Mouse (Mus musculus): Measurements from ENCODE around the gene Cyp27a1. TPM values are rescaled to one million over a fixed set of nuclear protein-coding genes. Genes with fewer than 3 reads are reported as not detected.
A peak's percentile ranks its signal among the peaks of the same experiment; 100 is the strongest.

Cyp27a1 gene
- polyA plus RNA-seq, 1 experiment from 2014 or later, result 7.9 TPM

DNA sequence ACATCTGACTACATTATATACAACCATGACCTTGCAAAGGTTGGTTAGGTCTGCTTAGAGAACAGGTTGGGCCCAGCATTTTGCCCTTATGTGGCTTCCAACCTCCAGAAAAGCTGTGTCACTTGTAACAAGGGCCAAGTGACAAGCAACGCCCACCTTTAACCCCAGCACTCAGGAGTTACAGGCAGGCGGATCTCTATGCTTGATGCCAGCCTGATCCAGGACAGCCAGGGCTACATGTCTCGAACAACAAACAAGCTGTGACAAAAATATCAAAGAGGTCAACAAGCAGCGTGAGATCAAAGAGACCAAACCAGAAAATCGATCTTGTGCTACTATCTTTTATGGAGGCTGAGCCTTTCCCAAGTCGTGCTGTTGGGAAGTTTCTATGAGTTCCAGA, 8.3 kb downstream of the Cyp27a1 start:
- Histone ChIP-seq H3K4me3 (replicated peaks) (no peak overlapping the region), H3K27ac (no peak overlapping the region), H3K36me3 (no peaks in the 10 kb centered on the region), H3K4me2 (no peak overlapping the region), H3K27me3 (replicated peaks) (no peaks in the 10 kb centered on the region), H3K9ac (no peak overlapping the region), H3K9me3 (no peaks in the 10 kb centered on the region), H3K4me1 (no peaks in the 10 kb centered on the region)
- WGBS, result 63% methylated on average over 6 of the region's 6 CpGs
- no peak for ATAC-seq (ENCODE audit: insufficient read depth, low FRiP score, low read depth)

DNA sequence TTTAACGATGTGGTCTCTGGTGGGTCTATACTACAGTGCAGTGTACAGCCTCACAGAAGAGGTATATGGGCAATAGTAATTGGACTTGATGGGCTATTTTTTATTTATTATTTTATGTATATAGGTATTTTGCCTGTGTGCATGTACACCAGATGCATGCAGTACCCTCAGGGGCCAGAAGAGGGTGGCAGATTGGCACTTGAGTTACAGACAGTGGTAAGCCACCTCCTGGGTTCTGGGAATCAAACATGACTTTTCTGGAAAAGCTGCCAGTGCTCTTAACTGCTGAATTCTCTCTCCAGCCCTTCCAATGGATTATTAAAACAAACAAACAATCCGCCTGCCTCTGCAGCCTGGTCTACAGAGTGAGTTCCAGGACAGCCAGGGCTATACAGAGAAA, 10.4 kb downstream of the Cyp27a1 start:
- H3K4me1 ChIP-seq, result no peaks in the 10 kb centered on the region
- H3K4me3 ChIP-seq (replicated peaks), result no peak overlapping the region
- no peaks in the 10 kb centered on the region for H3K27me3 ChIP-seq (replicated peaks)
- no peaks in the 10 kb centered on the region for H3K36me3 ChIP-seq
- no peak for ATAC-seq (ENCODE audit: insufficient read depth, low FRiP score, low read depth)
- H3K4me2 ChIP-seq, result no peak overlapping the region
- no peak overlapping the region for H3K9ac ChIP-seq
- 71% methylated on average over 2 of the region's 2 CpGs for WGBS
- no peaks in the 10 kb centered on the region for H3K9me3 ChIP-seq
- H3K27ac ChIP-seq, result no peak overlapping the region

DNA sequence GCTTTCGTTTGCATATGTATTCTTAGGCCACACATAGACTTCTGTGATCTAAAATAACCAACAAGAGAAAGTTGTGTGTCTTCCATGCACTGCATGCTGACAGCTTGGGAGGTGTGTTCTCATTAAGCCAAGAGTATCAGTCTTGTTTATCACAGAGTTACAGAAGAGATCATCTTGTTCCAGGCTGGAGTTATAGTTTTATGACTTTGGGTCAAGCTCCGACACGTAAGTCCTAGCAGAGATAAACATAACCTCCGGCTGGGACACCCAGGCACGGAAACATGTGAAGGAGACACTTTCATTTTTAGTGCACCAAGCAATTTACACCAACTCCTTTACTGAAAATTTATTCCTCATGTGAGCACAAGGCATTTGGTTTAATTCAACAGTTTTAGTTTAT, 12.7 kb downstream of the Cyp27a1 start:
- ATAC-seq (ENCODE audit: insufficient read depth, low FRiP score, low read depth), result no peak
- no peaks in the 10 kb centered on the region for H3K9me3 ChIP-seq
- no peaks in the 10 kb centered on the region for H3K27me3 ChIP-seq (replicated peaks)
- H3K9ac ChIP-seq, result no peak overlapping the region
- WGBS, result 52% methylated on average over 5 of the region's 5 CpGs
- H3K27ac ChIP-seq, result peak overlapping the region; percentile 26; the same call in 1 of the 2 replicates
- no peaks in the 10 kb centered on the region for H3K4me1 ChIP-seq
- no peak overlapping the region for H3K4me2 ChIP-seq
- H3K4me3 ChIP-seq (replicated peaks), result no peak overlapping the region
- H3K36me3 ChIP-seq, result no peaks in the 10 kb centered on the region

DNA sequence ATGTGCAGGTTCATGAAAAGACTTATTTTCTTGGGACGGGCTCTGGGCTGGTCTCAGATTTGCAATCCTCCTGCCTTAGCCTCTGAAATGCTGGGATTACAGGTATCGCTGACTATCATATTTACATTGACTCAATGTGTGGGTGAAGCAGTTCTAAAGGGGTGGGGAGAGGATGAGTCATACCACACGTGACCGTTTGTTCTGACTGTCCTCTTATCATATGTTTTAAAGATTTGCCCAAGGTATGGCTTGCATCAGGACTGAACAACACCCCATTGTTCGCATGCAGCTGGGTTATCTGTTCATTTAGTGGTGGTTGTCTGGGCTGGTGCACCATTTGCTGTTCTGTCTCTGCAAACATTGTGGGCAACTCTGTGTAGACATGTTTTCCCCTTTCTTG, 13.3 kb downstream of the Cyp27a1 start:
- Histone ChIP-seq H3K4me1 (no peaks in the 10 kb centered on the region), H3K9me3 (no peaks in the 10 kb centered on the region), H3K36me3 (no peaks in the 10 kb centered on the region), H3K4me2 (no peak overlapping the region; the same call in 1 of the 2 replicates), H3K9ac (no peak overlapping the region), H3K4me3 (replicated peaks) (no peak overlapping the region), H3K27ac (no peak overlapping the region), H3K27me3 (replicated peaks) (no peaks in the 10 kb centered on the region)
- WGBS, result 45% methylated on average over 5 of the region's 5 CpGs
- 0 out of 2 replicates have a peak, but pooled peaks have one; percentile 27 for ATAC-seq (ENCODE audit: insufficient read depth, low FRiP score, low read depth)

DNA sequence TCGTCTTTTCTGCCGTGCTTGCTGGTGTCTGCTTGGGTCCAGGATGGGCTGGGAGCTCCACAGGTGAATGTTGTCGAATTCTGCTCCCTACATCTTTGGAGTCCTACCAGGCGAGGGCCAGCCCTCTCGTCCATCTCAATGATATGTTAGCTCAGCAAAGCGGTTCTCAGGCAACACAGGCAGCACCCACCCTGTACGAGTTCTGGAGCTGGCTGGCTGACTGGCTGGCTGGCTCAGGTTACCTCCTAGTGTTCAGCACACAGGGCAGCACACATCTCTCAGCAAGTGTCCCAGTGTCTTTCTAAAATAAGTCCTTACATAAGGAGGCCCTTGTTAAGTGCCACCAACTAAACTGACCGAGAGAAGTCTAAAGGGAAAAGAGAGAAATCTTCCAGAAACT, 15.1 kb downstream of the Cyp27a1 start:
- Histone ChIP-seq H3K4me1 (no peaks in the 10 kb centered on the region), H3K36me3 (no peaks in the 10 kb centered on the region), H3K4me2 (no peak overlapping the region), H3K9me3 (no peaks in the 10 kb centered on the region), H3K27ac (no peak overlapping the region), H3K9ac (no peak overlapping the region), H3K4me3 (replicated peaks) (no peak overlapping the region), H3K27me3 (replicated peaks) (no peaks in the 10 kb centered on the region)
- no peak for ATAC-seq (ENCODE audit: insufficient read depth, low FRiP score, low read depth)
- 65% methylated on average over 8 of the region's 8 CpGs for WGBS

DNA sequence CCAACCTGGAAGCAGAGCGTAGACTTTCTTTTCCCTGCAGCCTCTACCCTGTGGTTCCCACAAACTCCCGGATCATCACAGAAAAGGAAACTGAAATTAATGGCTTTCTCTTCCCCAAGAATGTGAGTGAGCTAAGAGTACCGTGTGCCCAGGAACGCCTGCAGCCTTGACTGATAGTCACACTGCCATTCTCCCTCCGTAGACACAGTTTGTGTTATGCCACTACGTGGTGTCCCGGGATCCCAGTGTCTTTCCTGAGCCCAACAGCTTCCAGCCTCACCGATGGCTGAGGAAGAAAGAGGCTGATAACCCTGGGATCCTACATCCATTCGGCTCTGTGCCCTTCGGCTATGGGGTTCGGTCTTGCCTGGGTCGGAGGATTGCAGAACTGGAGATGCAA, 23.6 kb downstream of the Cyp27a1 start:
- Histone ChIP-seq H3K27ac (no peak overlapping the region), H3K9me3 (no peaks in the 10 kb centered on the region), H3K4me2 (no peak overlapping the region), H3K4me3 (replicated peaks) (no peak overlapping the region), H3K36me3 (no peaks in the 10 kb centered on the region), H3K9ac (no peak overlapping the region), H3K27me3 (replicated peaks) (no peaks in the 10 kb centered on the region), H3K4me1 (no peaks in the 10 kb centered on the region)
- no peak for ATAC-seq (ENCODE audit: insufficient read depth, low FRiP score, low read depth)
- 82% methylated on average over 12 of the region's 12 CpGs for WGBS

DNA sequence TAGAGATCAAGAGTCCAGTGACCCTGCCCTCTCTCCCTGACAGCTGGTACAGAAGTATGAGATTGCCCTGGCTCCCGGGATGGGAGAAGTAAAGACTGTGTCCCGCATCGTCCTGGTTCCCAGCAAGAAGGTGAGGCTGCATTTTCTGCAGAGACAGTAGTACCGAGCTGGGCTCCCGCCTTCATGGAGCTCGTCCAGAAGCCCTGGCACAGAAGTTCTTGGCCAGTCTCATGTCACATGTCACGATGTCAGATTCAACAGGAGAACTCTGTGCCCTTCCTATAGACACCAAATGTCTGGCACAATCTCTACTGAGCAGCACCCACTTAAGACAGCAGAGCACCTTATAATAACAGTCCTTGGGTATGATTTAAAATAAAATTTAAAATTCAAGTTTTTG, 24.1 kb downstream of the Cyp27a1 start:
- H3K27me3 ChIP-seq (replicated peaks), result no peaks in the 10 kb centered on the region
- no peaks in the 10 kb centered on the region for H3K9me3 ChIP-seq
- no peaks in the 10 kb centered on the region for H3K4me1 ChIP-seq
- H3K27ac ChIP-seq, result no peak overlapping the region
- no peak overlapping the region for H3K9ac ChIP-seq
- no peak overlapping the region for H3K4me2 ChIP-seq
- H3K4me3 ChIP-seq (replicated peaks), result no peak overlapping the region
- no peak for ATAC-seq (ENCODE audit: insufficient read depth, low FRiP score, low read depth)
- 87% methylated on average over 7 of the region's 7 CpGs for WGBS
- H3K36me3 ChIP-seq, result no peaks in the 10 kb centered on the region

DNA sequence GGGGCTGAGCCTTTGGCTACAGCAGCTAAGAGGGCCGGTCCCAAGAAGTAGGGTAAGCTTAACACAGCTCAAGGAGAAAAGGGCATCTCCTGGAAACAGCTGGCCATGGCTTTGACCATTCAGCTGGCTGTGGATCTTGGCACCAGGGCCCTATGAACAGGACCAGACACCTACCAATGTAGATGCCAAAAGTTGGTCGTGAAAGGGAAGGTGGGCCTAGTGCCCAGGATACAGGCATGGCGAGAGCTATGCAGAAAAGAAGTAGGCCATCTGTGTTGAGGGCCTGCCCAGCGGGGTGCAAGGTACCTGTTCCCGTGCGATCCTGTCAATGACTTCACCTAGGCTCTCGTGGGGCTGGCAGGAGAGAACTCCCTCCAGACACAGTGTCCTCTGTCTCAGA, 27.5 kb downstream of the Cyp27a1 start:
- WGBS, result 67% methylated on average over 7 of the region's 7 CpGs
- no peak overlapping the region for H3K4me2 ChIP-seq
- no peaks in the 10 kb centered on the region for H3K27me3 ChIP-seq (replicated peaks)
- H3K36me3 ChIP-seq, result no peaks in the 10 kb centered on the region
- ATAC-seq (ENCODE audit: insufficient read depth, low FRiP score, low read depth), result no peak
- no peak overlapping the region for H3K4me3 ChIP-seq (replicated peaks)
- H3K9me3 ChIP-seq, result no peaks in the 10 kb centered on the region
- no peaks in the 10 kb centered on the region for H3K4me1 ChIP-seq
- H3K27ac ChIP-seq, result no peak overlapping the region
- H3K9ac ChIP-seq, result no peak overlapping the region

DNA sequence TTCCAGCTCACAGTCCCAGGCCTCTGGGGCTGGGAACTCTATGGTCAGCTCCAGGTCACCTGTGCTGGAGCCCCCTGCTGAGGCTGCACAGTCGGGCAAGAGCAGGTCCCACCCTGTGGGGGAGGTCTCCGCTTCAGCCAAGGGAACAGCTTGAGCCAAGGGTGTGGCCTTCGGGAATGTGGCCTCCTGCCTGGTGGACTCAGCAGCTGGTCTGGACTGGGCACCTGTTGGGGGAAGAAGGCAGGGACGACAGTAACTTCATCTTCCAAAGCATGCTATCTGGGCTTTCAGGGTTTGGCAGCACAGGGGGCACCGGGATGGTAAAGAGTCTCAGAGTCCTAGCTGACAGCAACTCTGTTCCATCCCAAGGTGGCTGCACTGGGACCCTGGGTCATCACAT, 34.0 kb downstream of the Cyp27a1 start:
- 0 out of 2 replicates have a peak, but pooled peaks have one; percentile 28 for ATAC-seq (ENCODE audit: insufficient read depth, low FRiP score, low read depth)
- H3K27me3 ChIP-seq (replicated peaks), result peaks cover 16% of the 10 kb centered on the region; the same call in 1 of the 2 replicates
- no peaks in the 10 kb centered on the region for H3K36me3 ChIP-seq
- peaks cover 4% of the 10 kb centered on the region; the same call in 1 of the 2 replicates for H3K4me1 ChIP-seq
- no peak overlapping the region for H3K27ac ChIP-seq
- 67% methylated on average over 5 of the region's 5 CpGs for WGBS
- no peak overlapping the region for H3K4me3 ChIP-seq (replicated peaks)
- no peak overlapping the region for H3K4me2 ChIP-seq
- no peak overlapping the region for H3K9ac ChIP-seq
- H3K9me3 ChIP-seq, result no peaks in the 10 kb centered on the region

DNA sequence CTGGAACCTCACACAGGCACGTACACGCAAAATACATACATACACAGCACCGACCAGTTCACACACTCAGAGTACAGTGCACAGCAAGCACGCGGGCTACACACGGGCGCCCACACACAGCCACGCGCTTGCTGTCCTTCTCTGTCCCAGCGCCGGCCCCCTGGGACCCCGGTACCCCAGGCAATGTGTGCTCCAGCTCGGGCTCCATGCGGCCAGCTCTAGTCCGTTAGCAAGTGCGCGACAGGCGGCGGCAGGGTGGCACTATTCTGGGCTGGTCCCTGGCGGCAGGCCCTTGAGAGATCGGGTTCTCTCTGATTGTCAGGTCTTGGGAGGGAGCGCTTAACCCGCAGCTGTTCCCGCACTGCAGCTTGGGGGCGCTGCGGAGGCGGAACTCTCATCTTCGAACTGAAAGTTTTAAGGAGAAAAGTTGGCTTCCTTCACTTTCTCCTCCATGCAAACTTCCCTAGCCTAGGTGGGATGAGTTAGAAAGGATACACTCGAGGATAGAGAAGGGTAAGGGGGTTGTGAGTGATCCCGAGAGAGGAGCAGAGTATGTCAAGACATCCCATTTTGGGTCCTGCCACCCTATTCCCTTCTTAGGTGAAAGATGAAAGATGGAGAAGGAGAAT, 35.4 kb downstream of the Cyp27a1 start, which contains the start of gene Prkag3:
Gene Prkag3, minus strand, starts transcription at position 579 of the 629 bp plus-strand sequence.
- peak; percentile 38; the same call in 1 of the 2 replicates for ATAC-seq (ENCODE audit: insufficient read depth, low FRiP score, low read depth)
- Histone ChIP-seq H3K4me2 (peak within 1 kb of the TSS; percentile 49), H3K4me3 (replicated peaks) (peak within 1 kb of the TSS; percentile 13), H3K27me3 (replicated peaks) (peaks cover 16% of the 10 kb centered on the region; the same call in 1 of the 2 replicates), H3K36me3 (no peaks in the 10 kb centered on the region), H3K9ac (no peak within 1 kb of the TSS), H3K27ac (no peak within 1 kb of the TSS), H3K9me3 (no peaks in the 10 kb centered on the region), H3K4me1 (peaks cover 4% of the 10 kb centered on the region; the same call in 1 of the 2 replicates)
- 9% methylated on average over 30 of the region's 30 CpGs for WGBS

DNA sequence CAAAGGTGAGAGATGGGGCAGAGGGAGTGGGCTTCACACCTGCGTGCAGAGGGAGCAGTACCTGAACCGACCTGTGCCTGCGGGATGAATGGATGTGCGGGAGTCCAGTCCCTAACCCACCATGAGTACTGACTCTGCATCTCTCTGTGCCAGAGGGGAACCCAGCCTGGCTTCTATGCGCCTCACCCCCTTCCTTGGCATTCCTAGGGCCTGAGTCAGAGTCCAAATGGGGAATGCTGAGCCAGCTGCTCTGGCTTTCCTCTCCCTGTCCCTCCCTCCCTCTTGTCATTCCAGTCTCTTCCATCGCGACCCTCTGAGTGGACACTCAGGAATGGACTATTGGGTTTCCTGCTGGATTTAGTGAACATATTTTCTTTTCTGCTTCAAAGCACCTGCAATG, 35.9 kb downstream of the Cyp27a1 start:
- no peak overlapping the region for H3K9ac ChIP-seq
- no peak overlapping the region; the same call in 1 of the 2 replicates for H3K4me3 ChIP-seq (replicated peaks)
- H3K36me3 ChIP-seq, result no peaks in the 10 kb centered on the region
- H3K27ac ChIP-seq, result no peak overlapping the region
- peaks cover 4% of the 10 kb centered on the region; the same call in 1 of the 2 replicates for H3K4me1 ChIP-seq
- H3K4me2 ChIP-seq, result peak overlapping the region; percentile 49
- H3K27me3 ChIP-seq (replicated peaks), result peaks cover 16% of the 10 kb centered on the region; the same call in 1 of the 2 replicates
- 41% methylated on average over 7 of the region's 7 CpGs for WGBS
- ATAC-seq (ENCODE audit: insufficient read depth, low FRiP score, low read depth), result peak; percentile 33; the same call in 1 of the 2 replicates
- no peaks in the 10 kb centered on the region for H3K9me3 ChIP-seq

DNA sequence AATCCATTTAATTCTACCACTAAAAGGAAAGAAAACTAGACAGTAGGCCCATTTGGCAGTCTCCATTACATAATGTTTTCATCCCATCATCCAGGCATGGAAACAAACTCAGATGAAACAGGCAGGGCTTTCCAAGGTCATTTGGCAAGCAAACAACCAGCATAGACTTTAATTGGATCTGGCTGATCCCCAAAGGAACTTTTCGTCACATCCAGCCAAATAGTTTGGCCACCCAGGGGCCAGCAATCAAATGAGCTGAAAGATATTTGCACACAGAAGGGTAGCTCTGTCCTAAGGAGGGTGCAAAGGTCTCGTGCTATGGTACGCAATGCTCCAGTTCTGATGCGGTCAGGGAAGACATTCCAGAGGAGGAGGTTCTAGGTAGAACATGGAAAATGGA, 37.3 kb downstream of the Cyp27a1 start:
- 71% methylated on average over 4 of the region's 4 CpGs for WGBS

More for the DNA sequence above, 37.3 kb downstream of the Cyp27a1 start:
- Histone ChIP-seq H3K27me3 (replicated peaks) (peaks cover 16% of the 10 kb centered on the region; the same call in 1 of the 2 replicates), H3K4me1 (peaks cover 4% of the 10 kb centered on the region; the same call in 1 of the 2 replicates), H3K4me3 (replicated peaks) (no peak overlapping the region), H3K9me3 (no peaks in the 10 kb centered on the region), H3K4me2 (no peak overlapping the region), H3K27ac (no peak overlapping the region), H3K9ac (no peak overlapping the region), H3K36me3 (no peaks in the 10 kb centered on the region)
- no peak for ATAC-seq (ENCODE audit: insufficient read depth, low FRiP score, low read depth)
